Mouse (Mus musculus) limb, embryonic 11.5 days (tissue): Measurements from ENCODE around the gene Ntm. TPM values are rescaled to one million over a fixed set of nuclear protein-coding genes. Genes with fewer than 3 reads are reported as not detected.

ENCODE experiments used
- ATAC-seq: fragments of 200-750 bp; cut with Nextera tagmentation; 2 replicates; pipeline ENCODE4 v1.8.0; 2017; ENCODE audit warnings: low read depth; ENCODE audit not compliant: insufficient number of reproducible peaks, low FRiP score, low TSS enrichment
- DNase-seq: peaks from one replicate; pipeline ENCODE4 v3.0.0-alpha.2; 2015; ENCODE audit warnings: low spot score
- H3K27ac ChIP-seq: fragments of 300-500 bp; sonication (generic); replicated peaks from 2 replicates; pipeline ENCODE4 v1.5.1; 2014; ENCODE audit warnings: low read depth, mild to moderate bottlenecking, low read length
- H3K27me3 ChIP-seq: fragments of 300-500 bp; sonication (generic); 2 replicates; pipeline ENCODE4 v1.6.1; 2014; ENCODE audit warnings: mild to moderate bottlenecking, low read length, mixed read lengths; ENCODE audit not compliant: control insufficient read depth, insufficient read depth
- H3K36me3 ChIP-seq: fragments of 300-500 bp; sonication (generic); 2 replicates; pipeline ENCODE4 v1.6.1; 2014; ENCODE audit warnings: mild to moderate bottlenecking, low read length, moderate library complexity, mixed read lengths; ENCODE audit not compliant: control insufficient read depth, insufficient read depth
- H3K4me1 ChIP-seq: fragments of 300-500 bp; sonication (generic); 2 replicates; pipeline ENCODE4 v1.6.1; 2014; ENCODE audit warnings: low read length, mixed read lengths; ENCODE audit not compliant: control insufficient read depth, insufficient read depth
- H3K4me2 ChIP-seq: fragments of 300-500 bp; sonication (generic); 2 replicates; pipeline ENCODE4 v1.6.1; 2014; ENCODE audit warnings: low read depth, mild to moderate bottlenecking, moderate library complexity; ENCODE audit not compliant: severe bottlenecking
- H3K4me3 ChIP-seq: fragments of 300-500 bp; sonication (generic); 2 replicates; pipeline ENCODE4 v1.5.1; 2014; ENCODE audit warnings: low read depth, low read length
- H3K9ac ChIP-seq: fragments of 300-500 bp; sonication (generic); 2 replicates; pipeline ENCODE4 v1.6.1; 2014; ENCODE audit warnings: mild to moderate bottlenecking, low read length
- H3K9me3 ChIP-seq: fragments of 300-500 bp; sonication (generic); 2 replicates; pipeline ENCODE4 v1.6.1; 2016; ENCODE audit warnings: low read length; ENCODE audit not compliant: control insufficient read depth
- WGBS: fragments of 180-500 bp; shearing (Covaris S2); extraction: QIAGEN DNeasy Blood & Tissue Kit; methylation state at CpG from one replicate; pipeline ENCODE4 v1.1.7; 2014; 5-methylcytosine and 5-hydroxymethylcytosine counted together
- polyA plus RNA-seq: library from polyadenylated mRNA; unstranded; fragments of >200 nt; fragmentation: Nextera tagmentation; extraction: Ambion mirVana; gene quantifications from 2 replicates; pipeline ENCODE4 v1.2.1, GENCODE M21; 2014

Ntm gene
- polyA plus RNA-seq, 1 experiment from 2014 or later: 16.2 TPM

GRCm38 (mm10) chr9:29319197-29319596, 643.7 kb downstream of the Ntm start:
- Histone ChIP-seq H3K36me3 (no peaks in the 10 kb centered on the region), H3K4me1 (peaks cover 17% of the 10 kb centered on the region), H3K27ac (peak overlapping the region; percentile 45), H3K4me2 (no peak overlapping the region), H3K27me3 (peaks cover 20% of the 10 kb centered on the region), H3K9ac (no peak overlapping the region), H3K4me3 (no peak overlapping the region), H3K9me3 (no peaks in the 10 kb centered on the region)
- 17% methylated on average over 1 of the region's 1 CpGs for WGBS
- ATAC-seq (no peak), DNase-seq (no peak)

- ATAC-seq (peak; percentile 85), DNase-seq (peak; percentile 83)
- Histone ChIP-seq H3K9ac (no peak overlapping the region), H3K27me3 (peaks cover 22% of the 10 kb centered on the region), H3K4me2 (peak overlapping the region; percentile 15; the same call in 1 of the 2 replicates), H3K4me1 (peaks cover 17% of the 10 kb centered on the region), H3K27ac (peak overlapping the region; percentile 45), H3K36me3 (no peaks in the 10 kb centered on the region), H3K9me3 (no peaks in the 10 kb centered on the region), H3K4me3 (no peak overlapping the region)
- 3% methylated on average over 8 of the region's 8 CpGs for WGBS
Observed at GRCm38 (mm10) chr9:29318676-29319162, 644.2 kb downstream of the Ntm start.

DNA sequence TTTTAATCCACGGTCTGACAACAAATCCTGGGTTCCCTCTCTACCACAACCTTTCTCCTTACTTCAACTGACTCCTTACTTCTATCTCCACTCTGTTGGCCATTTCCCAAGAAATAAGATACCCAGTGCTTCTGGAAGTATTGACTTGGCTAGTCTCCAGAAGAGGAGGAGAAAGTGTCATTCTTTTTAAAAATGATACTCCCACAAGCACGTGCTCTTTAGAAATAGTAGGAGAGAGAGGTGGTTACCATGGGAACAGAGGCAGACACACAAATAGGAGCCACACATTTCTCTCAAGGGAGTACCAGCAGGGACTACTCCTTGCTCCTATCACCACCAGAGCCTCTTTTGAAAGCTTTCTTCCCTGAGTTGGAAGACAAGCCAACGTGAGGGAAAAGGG, 645.3 kb downstream of the Ntm start:
- ATAC-seq (no peak), DNase-seq (no peak)
- H3K27me3 ChIP-seq: peaks cover 22% of the 10 kb centered on the region
- no peak overlapping the region for H3K9ac ChIP-seq
- H3K36me3 ChIP-seq: no peaks in the 10 kb centered on the region
- no peaks in the 10 kb centered on the region for H3K9me3 ChIP-seq
- H3K4me3 ChIP-seq: no peak overlapping the region
- WGBS: 53% methylated on average over 3 of the region's 3 CpGs
- H3K4me1 ChIP-seq: peaks cover 17% of the 10 kb centered on the region
- no peak overlapping the region for H3K27ac ChIP-seq
- H3K4me2 ChIP-seq: no peak overlapping the region

GRCm38 (mm10) chr9:29315842-29316241, 647.1 kb downstream of the Ntm start:
- Histone ChIP-seq H3K27me3 (peaks cover 22% of the 10 kb centered on the region), H3K27ac (no peak overlapping the region), H3K4me3 (no peak overlapping the region), H3K4me2 (no peak overlapping the region), H3K9ac (no peak overlapping the region), H3K4me1 (peaks cover 17% of the 10 kb centered on the region), H3K9me3 (no peaks in the 10 kb centered on the region), H3K36me3 (no peaks in the 10 kb centered on the region)
- no peak for ATAC-seq
- 85% methylated on average over 8 of the region's 8 CpGs for WGBS
- DNase-seq: no peak

DNA sequence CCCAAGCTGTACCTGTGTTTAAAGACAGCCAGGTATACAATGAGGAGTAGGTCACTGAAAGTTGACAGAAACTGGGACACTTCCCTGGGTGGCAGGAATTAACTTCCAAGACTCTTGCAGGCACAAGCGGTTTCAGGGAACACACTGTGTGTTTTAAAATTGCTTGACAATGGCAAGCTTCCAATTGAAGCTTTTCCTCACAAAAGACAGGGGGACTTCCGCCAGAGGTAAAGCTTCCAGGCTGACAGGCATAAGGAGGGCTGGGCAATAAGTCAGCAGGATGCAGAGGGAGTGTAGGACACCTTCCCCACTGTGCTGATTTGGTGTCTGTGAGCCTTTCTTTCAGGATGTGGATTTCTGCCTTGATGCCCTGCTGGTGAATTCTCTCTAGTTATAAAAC, 656.0 kb downstream of the Ntm start:
- Histone ChIP-seq H3K9ac (no peak overlapping the region), H3K4me3 (no peak overlapping the region), H3K27me3 (0 out of 2 replicates have a peak, but pooled peaks cover 6% of the 10 kb centered on the region), H3K4me1 (no peaks in the 10 kb centered on the region), H3K4me2 (no peak overlapping the region), H3K27ac (no peak overlapping the region), H3K36me3 (no peaks in the 10 kb centered on the region), H3K9me3 (no peaks in the 10 kb centered on the region)
- ATAC-seq (no peak), DNase-seq (no peak)
- whole genome bisulfite sequencing: 19% methylated on average over 2 of the region's 2 CpGs

- Histone ChIP-seq H3K27me3 (no peaks in the 10 kb centered on the region), H3K4me2 (no peak overlapping the region), H3K27ac (no peak overlapping the region), H3K36me3 (no peaks in the 10 kb centered on the region), H3K4me1 (no peaks in the 10 kb centered on the region), H3K9me3 (no peaks in the 10 kb centered on the region), H3K4me3 (no peak overlapping the region), H3K9ac (no peak overlapping the region)
- DNase-seq (no peak), ATAC-seq (no peak)
- WGBS: 95% methylated on average over 3 of the region's 3 CpGs
Observed at GRCm38 (mm10) chr9:29298340-29298739, 664.6 kb downstream of the Ntm start.

DNA sequence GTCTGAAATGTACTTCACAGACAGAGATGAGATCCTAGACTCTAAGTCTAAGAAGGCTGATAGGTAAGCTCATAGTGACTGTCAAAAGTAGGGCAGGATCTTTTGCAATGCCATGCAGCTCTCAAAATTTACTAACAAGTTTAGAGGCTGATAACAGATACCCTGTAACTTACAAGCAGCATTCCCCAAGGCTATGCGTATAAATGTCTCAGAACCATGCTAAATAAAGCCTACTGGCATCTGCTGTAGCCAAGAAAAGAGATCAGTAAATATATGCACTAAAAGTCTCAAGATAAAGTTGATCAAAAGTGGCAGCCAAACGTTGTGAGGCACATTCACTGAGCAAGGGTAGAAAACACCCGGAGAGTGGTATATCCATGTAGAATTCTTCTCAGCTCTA, 666.2 kb downstream of the Ntm start:
- 91% methylated on average over 3 of the region's 3 CpGs for WGBS
- Histone ChIP-seq H3K9me3 (no peaks in the 10 kb centered on the region), H3K27me3 (no peaks in the 10 kb centered on the region), H3K4me2 (no peak overlapping the region), H3K4me3 (no peak overlapping the region), H3K36me3 (no peaks in the 10 kb centered on the region), H3K9ac (no peak overlapping the region), H3K27ac (no peak overlapping the region), H3K4me1 (no peaks in the 10 kb centered on the region)
- DNase-seq (no peak), ATAC-seq (no peak)

DNA sequence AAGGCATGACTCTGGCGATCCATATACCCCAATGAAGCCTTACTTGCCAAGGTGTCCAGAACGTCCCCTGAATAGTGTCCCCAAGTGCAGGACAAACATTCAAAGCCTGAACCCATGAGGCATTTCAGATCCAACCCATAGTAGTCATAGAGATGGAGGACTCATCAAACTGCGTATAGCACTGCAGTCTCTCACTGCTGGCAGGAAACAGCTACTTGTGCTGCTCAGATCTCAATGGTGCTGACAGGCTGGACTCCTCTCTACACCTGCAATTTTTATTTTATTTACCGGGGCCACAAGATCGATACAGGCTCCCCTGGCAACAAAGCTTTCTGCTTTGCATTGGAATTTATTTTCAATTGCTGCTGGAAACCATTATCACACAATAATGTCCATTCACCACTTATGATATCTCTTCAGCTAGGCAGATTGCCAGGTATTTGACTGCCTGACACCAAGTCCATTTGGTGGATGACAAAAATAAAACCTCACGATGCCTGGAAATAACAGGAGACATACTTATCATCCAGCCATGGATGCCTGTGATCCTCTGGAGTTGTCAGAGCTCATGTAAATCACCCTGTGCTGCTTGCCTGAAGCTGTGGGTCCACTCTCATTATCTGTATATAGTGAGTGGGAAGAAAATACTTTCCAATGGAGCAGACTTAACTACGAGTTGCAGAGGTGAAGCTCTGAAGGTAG, 674.8 kb downstream of the Ntm start:
- no peak overlapping the region for H3K4me3 ChIP-seq
- no peaks in the 10 kb centered on the region for H3K27me3 ChIP-seq
- no peaks in the 10 kb centered on the region for H3K36me3 ChIP-seq
- no peak overlapping the region for H3K27ac ChIP-seq
- ATAC-seq (no peak), DNase-seq (no peak)
- no peak overlapping the region for H3K4me2 ChIP-seq
- H3K9ac ChIP-seq: no peak overlapping the region
- H3K9me3 ChIP-seq: no peaks in the 10 kb centered on the region
- no peaks in the 10 kb centered on the region for H3K4me1 ChIP-seq
- WGBS: 89% methylated on average over 7 of the region's 7 CpGs

GRCm38 (mm10) chr9:29285144-29285543, 677.8 kb downstream of the Ntm start:
- no peaks in the 10 kb centered on the region for H3K27me3 ChIP-seq
- H3K4me1 ChIP-seq: no peaks in the 10 kb centered on the region
- H3K36me3 ChIP-seq: no peaks in the 10 kb centered on the region
- H3K27ac ChIP-seq: no peak overlapping the region
- no peak overlapping the region for H3K9ac ChIP-seq
- no peak for ATAC-seq
- H3K4me2 ChIP-seq: no peak overlapping the region
- no peak for DNase-seq
- H3K9me3 ChIP-seq: no peaks in the 10 kb centered on the region
- H3K4me3 ChIP-seq: no peak overlapping the region
